Mouse (Mus musculus) brain, embryonic 14.5 days (tissue): Measurements from ENCODE around the gene Syne1.

Source experiments
- CTCF ChIP-seq: fragments of 200-500 bp; IDR thresholded peaks from 2 replicates; pipeline ENCODE4 v1.5.1; 2012; ENCODE audit warnings: inconsistent platforms, mild to moderate bottlenecking, moderate library complexity, borderline replicate concordance; ENCODE audit not compliant: insufficient read depth, insufficient read length; ENCODE audit errors: extremely low read depth
- POLR2A ChIP-seq: fragments of 200-500 bp; IDR thresholded peaks from 2 replicates; pipeline ENCODE4 v1.6.1; 2012; ENCODE audit warnings: mild to moderate bottlenecking, inconsistent platforms, borderline replicate concordance; ENCODE audit not compliant: poor library complexity, insufficient read depth, insufficient read length, severe bottlenecking; ENCODE audit errors: extremely low read depth

DNA sequence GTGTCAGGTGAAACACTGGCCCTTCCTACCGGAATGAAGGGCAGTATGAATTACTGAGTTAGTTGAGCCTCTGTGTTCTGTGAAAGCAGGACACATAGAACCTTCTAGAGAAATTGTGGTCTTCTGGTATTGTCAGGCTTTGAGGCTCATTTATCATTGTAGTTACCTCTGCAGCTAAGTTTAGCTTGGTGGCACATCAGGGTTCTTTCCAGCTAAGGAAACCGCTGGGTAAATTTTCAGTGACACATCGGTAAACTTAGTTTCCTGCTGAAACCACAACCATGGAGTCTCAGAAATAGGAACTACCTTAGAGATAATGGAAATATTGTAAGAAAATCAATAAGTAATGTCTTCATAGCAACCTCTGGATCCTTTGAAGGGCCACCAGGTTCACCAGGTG, 573.9 kb downstream of the Syne1 start:
- TF ChIP-seq POLR2A: no peak
- no peak for TF ChIP-seq CTCF
